Mouse (Mus musculus) heart, embryonic 16.5 days (tissue): ENCODE results near the gene Atf7ip. TPM values are rescaled to one million over a fixed set of nuclear protein-coding genes. Genes with fewer than 3 reads are reported as not detected.

Source experiments
- ATAC-seq: fragments of 200-750 bp; cut with Nextera tagmentation; replicated peaks from 2 replicates; pipeline ENCODE4 v1.8.0; 2017; ENCODE audit warnings: moderate number of reproducible peaks; ENCODE audit not compliant: insufficient read depth, low FRiP score; ENCODE audit errors: extremely low read depth
- H3K27ac ChIP-seq: fragments of 300-500 bp; sonication (generic); 2 replicates; pipeline ENCODE4 v1.5.1; 2014; ENCODE audit warnings: mild to moderate bottlenecking, low read length, control low read depth, moderate library complexity
- H3K27me3 ChIP-seq: fragments of 300-500 bp; sonication (generic); 2 replicates; pipeline ENCODE4 v1.6.1; 2014; ENCODE audit warnings: low read length, mixed read lengths; ENCODE audit not compliant: control insufficient read depth, insufficient read depth
- H3K36me3 ChIP-seq: fragments of 300-500 bp; sonication (generic); 2 replicates; pipeline ENCODE4 v1.6.1; 2014; ENCODE audit not compliant: control insufficient read depth, insufficient read depth
- H3K4me1 ChIP-seq: fragments of 300-500 bp; sonication (generic); 2 replicates; pipeline ENCODE4 v1.6.1; 2014; ENCODE audit warnings: low read length, mixed read lengths; ENCODE audit not compliant: control insufficient read depth, insufficient read depth
- H3K4me2 ChIP-seq: fragments of 300-500 bp; sonication (generic); 2 replicates; pipeline ENCODE4 v1.6.1; 2014; ENCODE audit warnings: low read depth, mild to moderate bottlenecking, control low read depth, low read length
- H3K4me3 ChIP-seq: fragments of 300-500 bp; sonication (generic); 2 replicates; pipeline ENCODE4 v1.5.1; 2014; ENCODE audit warnings: mild to moderate bottlenecking, control low read depth, low read length
- H3K9ac ChIP-seq: fragments of 300-500 bp; sonication (generic); 2 replicates; pipeline ENCODE4 v1.6.1; 2014; ENCODE audit warnings: low read length, control low read depth
- H3K9me3 ChIP-seq: fragments of 300-500 bp; sonication (generic); replicated peaks from 2 replicates; pipeline ENCODE4 v1.6.1; 2016; ENCODE audit warnings: low read length; ENCODE audit not compliant: control insufficient read depth
- WGBS: fragments of 180-500 bp; shearing (Covaris S2); extraction: QIAGEN DNeasy Blood & Tissue Kit; methylation state at CpG from one replicate; pipeline ENCODE4 v1.1.7; 2014; 5-methylcytosine and 5-hydroxymethylcytosine counted together
- polyA plus RNA-seq: library from polyadenylated mRNA; unstranded; fragments of >200 nt; fragmentation: Nextera tagmentation; extraction: Ambion mirVana; gene quantifications from 2 replicates; pipeline ENCODE4 v1.2.1, GENCODE M21; 2015

The Atf7ip gene
- polyA plus RNA-seq, 1 experiment from 2014 or later, result 31.4 TPM

DNA sequence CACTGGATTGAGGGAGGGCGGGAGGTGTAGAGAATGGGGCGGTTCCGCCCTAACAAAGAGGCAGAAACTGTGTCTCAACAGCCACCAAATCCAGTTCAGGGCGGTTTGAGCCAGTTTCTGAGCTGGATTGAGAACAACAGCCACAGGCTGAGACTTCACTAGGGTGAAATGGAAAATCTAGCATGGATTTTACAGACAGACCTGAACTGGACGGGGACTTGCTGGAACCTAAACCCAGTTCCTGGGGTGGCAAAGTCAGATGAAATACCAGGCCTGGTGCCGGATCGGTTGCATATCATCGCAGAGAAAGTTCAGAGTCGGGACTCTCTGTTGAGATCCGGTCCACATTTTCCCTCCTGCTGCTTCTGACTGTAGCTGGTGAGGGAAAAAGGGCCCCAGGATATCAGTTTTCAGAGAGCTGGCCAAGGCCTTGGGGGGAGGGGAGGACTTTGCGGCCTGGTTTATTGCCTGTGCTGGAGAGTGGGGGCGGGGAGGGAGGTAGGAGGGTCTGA, 37.5 kb upstream of the Atf7ip start:
- no peaks in the 10 kb centered on the region for H3K27me3 ChIP-seq
- H3K4me2 ChIP-seq, result no peak overlapping the region
- no peak overlapping the region for H3K9ac ChIP-seq
- ATAC-seq, result peak; percentile 86
- 2% methylated on average over 12 of the region's 12 CpGs for WGBS
- H3K9me3 ChIP-seq, result peaks cover 2% of the 10 kb centered on the region; the same call in 1 of the 2 replicates
- no peak overlapping the region for H3K4me3 ChIP-seq
- 0 out of 2 replicates have a peak, but pooled peaks cover 4% of the 10 kb centered on the region for H3K36me3 ChIP-seq
- peak overlapping the region; percentile 93 for H3K27ac ChIP-seq
- H3K4me1 ChIP-seq, result peaks cover 49% of the 10 kb centered on the region

DNA sequence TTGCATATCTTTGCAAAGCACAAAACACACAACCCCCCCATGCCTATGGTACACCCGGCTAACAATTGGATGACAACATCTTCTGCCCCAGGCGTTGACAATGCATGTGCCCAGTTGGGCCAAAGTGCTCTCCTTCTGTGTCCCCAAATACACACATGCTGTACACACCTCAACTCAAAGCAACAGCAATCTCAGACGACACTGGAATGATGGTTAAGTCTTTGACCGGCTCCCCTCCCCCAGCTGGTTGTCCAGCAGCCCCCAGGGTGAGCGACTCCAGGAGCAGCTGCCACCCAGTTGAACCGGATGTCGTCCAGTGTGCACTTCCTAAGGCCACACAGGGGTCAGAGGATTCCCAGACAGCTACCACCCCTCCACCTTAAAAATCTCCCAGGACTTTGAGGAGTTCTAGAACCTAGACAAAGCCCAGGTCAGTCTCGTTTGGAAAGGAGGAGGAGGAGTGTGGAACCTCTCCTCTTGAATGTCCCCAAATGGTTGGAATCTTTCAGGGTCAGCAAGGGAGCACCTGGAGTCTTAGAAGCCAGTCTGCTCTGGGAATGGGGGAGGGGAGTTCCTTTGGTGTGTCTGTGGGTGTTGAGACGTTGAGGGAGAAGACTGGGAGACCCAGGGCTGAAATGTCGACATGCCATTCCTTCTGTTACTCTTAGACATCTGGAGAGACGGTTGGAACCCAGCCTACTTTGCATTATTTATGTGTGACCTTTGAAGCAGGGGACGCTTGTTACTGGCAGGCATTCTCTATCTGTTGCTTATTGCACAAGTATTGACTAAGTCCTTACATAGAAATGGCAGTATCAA, 36.8 kb upstream of the Atf7ip start:
- H3K4me2 ChIP-seq, result no peak overlapping the region

DNA sequence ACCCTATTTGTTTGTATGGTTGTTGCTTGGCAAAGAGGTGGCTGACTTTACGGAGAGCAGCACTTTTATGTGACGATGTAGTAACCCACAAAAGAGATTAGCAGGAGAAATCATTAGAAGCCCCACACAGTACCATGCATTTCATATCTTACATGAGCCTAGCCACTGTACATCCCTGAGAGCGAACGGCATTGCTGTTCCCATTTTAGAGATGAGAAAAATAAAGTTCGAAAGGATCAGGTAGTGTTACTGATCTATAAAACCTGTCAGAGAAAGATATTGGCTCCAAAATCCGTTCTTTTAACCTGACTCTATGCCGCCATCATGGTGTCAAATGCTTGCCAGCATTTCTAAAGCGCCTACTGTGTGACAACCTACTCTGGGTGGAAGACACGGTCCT, 36.2 kb upstream of the Atf7ip start:
- no peak for ATAC-seq
- H3K4me2 ChIP-seq, result no peak overlapping the region
- peaks cover 46% of the 10 kb centered on the region for H3K4me1 ChIP-seq

More for the DNA sequence above, 36.8 kb upstream of the Atf7ip start:
- Histone ChIP-seq H3K9ac (no peak overlapping the region), H3K36me3 (0 out of 2 replicates have a peak, but pooled peaks cover 4% of the 10 kb centered on the region), H3K27ac (peak overlapping the region; percentile 93), H3K4me3 (no peak overlapping the region), H3K4me1 (peaks cover 50% of the 10 kb centered on the region), H3K27me3 (no peaks in the 10 kb centered on the region), H3K9me3 (peaks cover 2% of the 10 kb centered on the region; the same call in 1 of the 2 replicates)
- no peak for ATAC-seq
- 24% methylated on average over 12 of the region's 12 CpGs for whole genome bisulfite sequencing

DNA sequence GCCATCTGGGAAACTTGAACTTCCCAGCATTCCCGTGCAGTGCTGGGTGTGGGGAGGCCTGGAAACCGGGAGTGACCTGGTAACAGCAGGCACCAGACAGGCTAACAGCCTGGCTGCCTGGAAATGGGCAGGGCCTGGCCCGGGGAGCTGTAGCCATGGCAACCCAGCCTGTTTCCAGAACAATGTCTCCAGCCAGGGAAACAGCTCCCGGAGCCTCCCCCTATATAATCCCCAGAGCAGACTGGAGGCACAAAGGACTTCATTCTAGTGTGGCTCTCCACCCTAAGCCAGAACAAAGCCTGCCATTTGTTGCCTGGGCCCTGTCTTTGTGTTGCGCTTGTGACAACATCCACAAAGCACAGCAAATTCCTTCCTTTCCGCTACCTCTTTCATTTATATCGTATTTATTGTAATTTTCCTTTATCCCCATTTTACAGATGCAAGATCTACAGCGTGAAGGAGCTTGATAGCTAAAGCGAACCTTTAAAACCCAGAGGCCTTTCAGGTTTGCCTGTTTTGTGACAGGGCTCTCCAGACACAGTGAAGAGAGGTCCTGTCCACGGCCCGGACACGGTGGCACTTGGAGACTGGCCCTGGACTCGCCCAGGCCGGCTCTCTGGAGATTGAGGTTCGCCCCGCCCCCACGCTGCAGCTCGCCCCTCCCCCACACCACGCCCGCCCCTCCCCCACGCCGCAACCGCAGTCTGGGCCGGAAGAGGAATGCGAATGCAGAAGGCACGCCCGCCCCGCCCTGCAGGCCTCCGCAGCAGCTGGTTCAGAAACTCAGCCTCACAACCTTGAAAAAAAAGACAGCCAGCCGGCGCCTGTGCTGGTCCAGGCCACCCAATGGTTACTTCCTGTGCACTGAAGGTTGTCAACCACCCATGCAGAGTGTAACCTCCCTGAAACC, 35.4 kb upstream of the Atf7ip start:
- 9% methylated on average over 31 of the region's 31 CpGs for WGBS
- Histone ChIP-seq H3K9me3 (peaks cover 2% of the 10 kb centered on the region; the same call in 1 of the 2 replicates), H3K9ac (peak overlapping the region; percentile 46; the same call in 1 of the 2 replicates), H3K27ac (peak overlapping the region; percentile 93), H3K36me3 (0 out of 2 replicates have a peak, but pooled peaks cover 4% of the 10 kb centered on the region), H3K4me3 (no peak overlapping the region), H3K27me3 (no peaks in the 10 kb centered on the region), H3K4me2 (peak overlapping the region; percentile 35), H3K4me1 (peaks cover 47% of the 10 kb centered on the region)
- ATAC-seq, result peak; percentile 53

More for the DNA sequence above, 36.2 kb upstream of the Atf7ip start:
- H3K27ac ChIP-seq, result peak overlapping the region; percentile 93
- H3K9me3 ChIP-seq, result peaks cover 2% of the 10 kb centered on the region; the same call in 1 of the 2 replicates
- H3K36me3 ChIP-seq, result 0 out of 2 replicates have a peak, but pooled peaks cover 4% of the 10 kb centered on the region
- 76% methylated on average over 9 of the region's 9 CpGs for WGBS
- H3K9ac ChIP-seq, result no peak overlapping the region
- no peaks in the 10 kb centered on the region for H3K27me3 ChIP-seq
- H3K4me3 ChIP-seq, result no peak overlapping the region

DNA sequence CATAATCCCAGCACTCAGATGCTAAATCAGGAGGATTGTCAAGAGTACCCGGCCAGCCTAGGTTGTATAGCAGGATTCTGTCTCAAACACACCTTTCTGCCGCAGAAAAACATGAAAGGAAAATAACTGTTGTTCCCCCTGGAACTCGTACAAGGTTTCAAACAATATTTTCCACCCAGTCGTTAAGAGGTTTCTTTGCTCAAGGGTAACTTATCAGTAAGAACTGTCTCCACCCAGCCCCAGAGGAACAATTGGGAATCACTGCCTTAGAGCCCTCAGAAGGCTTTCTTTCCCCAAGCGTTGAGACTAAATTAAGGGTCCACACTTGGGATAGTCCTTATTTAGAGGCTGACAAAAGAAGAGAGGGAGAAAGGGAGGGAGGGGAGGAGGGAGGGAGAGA, 34.4 kb upstream of the Atf7ip start:
- 30% methylated on average over 5 of the region's 5 CpGs for WGBS
- Histone ChIP-seq H3K27me3 (no peaks in the 10 kb centered on the region), H3K27ac (peak overlapping the region; percentile 93), H3K9me3 (peaks cover 2% of the 10 kb centered on the region; the same call in 1 of the 2 replicates), H3K4me3 (no peak overlapping the region), H3K4me1 (peaks cover 40% of the 10 kb centered on the region), H3K9ac (no peak overlapping the region), H3K4me2 (peak overlapping the region; percentile 35; the same call in 1 of the 2 replicates), H3K36me3 (0 out of 2 replicates have a peak, but pooled peaks cover 4% of the 10 kb centered on the region)
- no peak for ATAC-seq

DNA sequence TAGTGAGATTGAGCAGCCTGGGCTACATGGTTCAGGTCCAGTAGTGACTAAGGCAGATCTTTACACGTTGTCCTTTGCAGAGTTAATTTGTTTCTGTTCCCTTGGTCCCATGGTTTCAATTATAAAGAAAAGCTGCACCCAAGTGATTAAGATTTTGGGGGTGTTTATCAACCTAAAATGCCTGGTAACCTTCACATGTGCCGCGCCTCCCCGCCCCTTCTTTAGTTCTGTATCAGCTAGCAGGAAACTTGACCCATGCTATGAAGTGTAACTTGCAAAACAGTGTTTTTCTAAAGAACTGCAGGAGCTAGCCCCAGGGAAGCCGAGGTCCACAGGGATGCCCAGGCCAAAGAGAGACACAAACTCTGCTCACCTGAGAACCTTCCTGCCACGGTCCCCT, 33.2 kb upstream of the Atf7ip start:
- WGBS, result 75% methylated on average over 6 of the region's 6 CpGs
- no peak overlapping the region for H3K4me3 ChIP-seq
- peaks cover 34% of the 10 kb centered on the region for H3K4me1 ChIP-seq
- 0 out of 2 replicates have a peak, but pooled peaks cover 4% of the 10 kb centered on the region for H3K36me3 ChIP-seq
- no peak overlapping the region for H3K27ac ChIP-seq
- no peak overlapping the region for H3K9ac ChIP-seq
- H3K4me2 ChIP-seq, result no peak overlapping the region
- peaks cover 2% of the 10 kb centered on the region; the same call in 1 of the 2 replicates for H3K9me3 ChIP-seq
- no peaks in the 10 kb centered on the region for H3K27me3 ChIP-seq
- ATAC-seq, result no peak

DNA sequence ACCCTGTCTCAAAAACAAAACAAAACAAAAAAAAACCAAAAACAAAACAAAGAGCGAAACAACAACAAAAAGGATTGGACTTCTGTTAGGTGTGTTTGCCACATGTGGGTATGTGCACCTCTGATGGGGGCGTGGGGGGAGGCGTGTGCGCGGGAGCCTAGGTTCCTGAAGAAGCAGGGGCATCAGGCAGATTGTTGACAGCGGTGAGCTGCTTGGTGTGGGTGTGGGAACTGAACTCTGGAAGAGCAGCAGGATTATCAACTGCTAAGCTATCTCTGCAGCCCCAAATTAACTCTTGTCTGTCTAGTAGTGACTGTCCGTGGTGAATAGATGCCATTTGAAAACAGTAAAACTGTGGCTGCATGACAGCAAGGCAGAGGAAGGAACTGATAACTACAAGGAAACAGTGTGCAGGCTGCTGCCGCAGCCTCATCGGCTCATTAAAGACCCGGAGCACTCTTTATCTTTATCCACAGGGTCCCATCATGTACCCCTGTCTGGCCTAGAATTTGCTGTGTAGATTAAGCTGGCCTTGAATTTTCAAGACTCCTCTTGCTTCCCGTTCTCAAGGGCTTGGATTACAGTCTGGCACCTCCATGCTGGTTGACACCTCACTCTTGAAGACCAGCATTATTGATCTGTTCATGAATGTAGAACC, 32.4 kb upstream of the Atf7ip start:
- Histone ChIP-seq H3K4me3 (no peak overlapping the region), H3K4me2 (no peak overlapping the region), H3K9me3 (peaks cover 2% of the 10 kb centered on the region; the same call in 1 of the 2 replicates), H3K4me1 (peaks cover 33% of the 10 kb centered on the region), H3K9ac (no peak overlapping the region), H3K27me3 (no peaks in the 10 kb centered on the region), H3K36me3 (0 out of 2 replicates have a peak, but pooled peaks cover 4% of the 10 kb centered on the region), H3K27ac (no peak overlapping the region)
- no peak for ATAC-seq
- WGBS, result 47% methylated on average over 11 of the region's 11 CpGs

DNA sequence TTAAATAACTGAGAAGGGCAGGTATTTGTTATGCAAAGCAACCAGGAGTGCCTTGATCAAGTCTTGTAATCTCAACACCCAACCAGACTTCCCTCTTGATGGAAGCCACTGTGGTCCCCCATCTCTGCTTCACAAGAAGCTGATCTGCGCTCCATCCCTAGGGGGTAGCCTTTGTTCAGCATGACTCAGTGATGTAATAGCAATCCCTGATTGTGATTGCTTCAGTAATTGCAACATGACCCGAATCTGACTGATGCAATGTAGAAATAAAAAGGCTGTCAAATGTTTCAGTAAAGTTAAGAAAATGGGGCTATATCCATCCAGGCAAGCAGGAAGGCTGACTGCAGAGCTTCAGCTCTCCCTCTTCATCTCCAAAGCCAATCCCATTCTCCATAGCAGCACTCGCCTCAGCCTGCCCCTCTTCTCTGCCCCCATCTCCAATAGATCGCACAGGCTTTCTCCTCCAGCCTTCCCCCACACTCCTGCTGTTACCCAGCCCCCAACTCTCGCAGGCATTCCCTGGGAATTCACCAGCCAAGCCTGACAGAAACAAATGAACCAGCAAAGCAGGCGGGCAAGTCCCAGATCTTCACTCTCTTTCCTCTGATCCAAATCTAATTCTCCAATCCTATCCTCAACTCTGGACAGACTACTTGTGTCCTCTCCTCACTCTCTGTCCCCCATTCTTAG, 30.7 kb upstream of the Atf7ip start:
- Histone ChIP-seq H3K4me2 (no peak overlapping the region), H3K27me3 (no peaks in the 10 kb centered on the region), H3K9ac (no peak overlapping the region), H3K36me3 (no peaks in the 10 kb centered on the region), H3K4me3 (no peak overlapping the region), H3K9me3 (no peaks in the 10 kb centered on the region), H3K4me1 (peaks cover 22% of the 10 kb centered on the region), H3K27ac (no peak overlapping the region)
- ATAC-seq, result no peak
- 55% methylated on average over 6 of the region's 6 CpGs for WGBS
